Mouse (Mus musculus) bone marrow macrophage, adult 2 months (primary cell): ENCODE measurements around the gene Adap1.

Experiments
- CTCF ChIP-seq: IDR thresholded peaks from 2 replicates; pipeline ENCODE4 v1.5.1; 2012; ENCODE audit warnings: low read depth, mild to moderate bottlenecking, low read length, moderate library complexity
- POLR2A ChIP-seq: IDR thresholded peaks from 2 replicates; pipeline ENCODE4 v1.6.1; 2012; ENCODE audit warnings: mild to moderate bottlenecking, low read depth, low read length, borderline replicate concordance

DNA sequence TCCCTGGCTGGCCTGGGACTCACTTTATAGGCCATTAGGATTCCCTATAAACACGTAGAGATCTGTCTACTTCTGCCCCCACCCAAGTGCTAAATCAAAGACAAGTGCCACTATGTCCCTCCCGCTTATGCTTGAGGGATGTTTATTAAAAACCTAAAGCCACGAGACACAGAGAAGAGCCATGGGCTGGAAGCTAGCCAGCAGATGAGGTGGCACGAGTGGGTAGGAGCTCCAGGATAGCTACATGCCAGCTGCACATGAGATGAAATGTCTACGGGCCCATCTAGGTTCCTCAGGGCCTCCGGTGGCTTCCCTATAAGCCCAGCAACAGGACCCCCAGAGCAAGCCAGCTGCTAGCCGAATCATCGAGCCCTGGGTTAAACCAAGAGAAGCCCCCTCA lies 48.1 kb downstream of the Adap1 start:
- no peak for TF ChIP-seq CTCF
- TF ChIP-seq POLR2A, result no peak
